Mouse (Mus musculus) gastrocnemius, postnatal 36 days (tissue): ENCODE data around the gene Rnf39. TPM values are rescaled to one million over a fixed set of nuclear protein-coding genes. Genes with fewer than 3 reads are reported as not detected.

Source experiments
- DNase-seq, 2 experiments: peaks; one replicate each; pipeline ENCODE4 v3.0.0; 2022
- intact Hi-C: fragments of 180-260 bp; cut with DNase I; formaldehyde crosslinking; loops from one replicate; pipeline ENCODE4 v1.15.1; 2025
- total RNA-seq, 2 experiments: library from RNA; stranded (reverse); gene quantifications; 2 replicates each; pipeline ENCODE4 v1.2.3; 2021

The Rnf39 gene
- total RNA-seq, 2 experiments from 2014 or later = not detected

GRCm38 (mm10) chr17:36931806-36932205 is 10.9 kb upstream of the Rnf39 start:
- DNase-seq = no peak

GRCm38 (mm10) chr17:36938056-36938455 is 4.7 kb upstream of the Rnf39 start:
- intact Hi-C loops = no loop called here
- no peak for DNase-seq

More at GRCm38 (mm10) chr17:36931806-36932205, 10.9 kb upstream of the Rnf39 start:
- intact Hi-C loops = no loop called here

GRCm38 (mm10) chr17:36942391-36942790 is 327 bp upstream of the Rnf39 start:
- DNase-seq = peak in 1 of 2 experiments; percentile 19
- intact Hi-C loops = no loop called here

GRCm38 (mm10) chr17:36943691-36944090 is 973 bp downstream of the Rnf39 start:
- DNase-seq = no peak
- intact Hi-C loops = no loop called here

- intact Hi-C loops = no loop called here
- no peak for DNase-seq
Observed at GRCm38 (mm10) chr17:36944121-36944775, 1.5 kb downstream of the Rnf39 start.

- intact Hi-C loops = no loop called here
- peak; percentile 17 to 34 for DNase-seq
Observed at GRCm38 (mm10) chr17:36947051-36947819, 4.5 kb downstream of the Rnf39 start.

- no peak for DNase-seq
- intact Hi-C loops = no loop called here
Observed at GRCm38 (mm10) chr17:36948286-36948685, 5.6 kb downstream of the Rnf39 start.

GRCm38 (mm10) chr17:36949265-36949664 is 6.5 kb downstream of the Rnf39 start:
- intact Hi-C loops = no loop called here
- no peak for DNase-seq

GRCm38 (mm10) chr17:36950981-36951947 is 8.5 kb downstream of the Rnf39 start, which contains the start of gene Ppp1r11:
Gene Ppp1r11 (minus strand): TSS chr17:36951741.
- DNase-seq = peak; percentile 85 to 93
- intact Hi-C loops = no loop called here

GRCm38 (mm10) chr17:36952631-36953030 is 9.9 kb downstream of the Rnf39 start:
- intact Hi-C loops = no loop called here
- DNase-seq = no peak

GRCm38 (mm10) chr17:36953062-36953461 is 10.3 kb downstream of the Rnf39 start:
- DNase-seq = no peak
- intact Hi-C loops = no loop called here

GRCm38 (mm10) chr17:36957999-36958743 is 15.5 kb downstream of the Rnf39 start, which contains the start of the genes Znrd1 and Znrd1as:
Gene Znrd1 (minus strand): TSS chr17:36958559.
Gene Znrd1as (plus strand): TSS chr17:36958592.
- intact Hi-C loops = loop anchor here (5.0 kb wide), 1 partner anchor 121 kb away; the partner anchor contains the start of gene Trim26
- DNase-seq = peak; percentile 88 to 91

GRCm38 (mm10) chr17:36958884-36959283 is 16.2 kb downstream of the Rnf39 start:
- intact Hi-C loops = loop anchor here (5.0 kb wide), 1 partner anchor 122 kb away; the partner anchor contains the start of gene Trim26
- no peak for DNase-seq

- DNase-seq = no peak
- intact Hi-C loops = no loop called here
Observed at GRCm38 (mm10) chr17:36961125-36961524, 18.4 kb downstream of the Rnf39 start.

- intact Hi-C loops = no loop called here
- no peak for DNase-seq
Observed at GRCm38 (mm10) chr17:36966875-36967274, 24.2 kb downstream of the Rnf39 start.

GRCm38 (mm10) chr17:36970316-36970890 is 27.7 kb downstream of the Rnf39 start:
- intact Hi-C loops = no loop called here
- DNase-seq = no peak

GRCm38 (mm10) chr17:36971172-36971850 is 28.6 kb downstream of the Rnf39 start:
- intact Hi-C loops = no loop called here
- DNase-seq = no peak

- no peak for DNase-seq
- intact Hi-C loops = no loop called here
Observed at GRCm38 (mm10) chr17:36972791-36973190, 30.1 kb downstream of the Rnf39 start.
